Mouse (Mus musculus): ENCODE results near the gene Camk2g.
"Not testable (repeated sequence)": the region's sequence is repeated elsewhere in the genome, so short reads cannot be mapped to it uniquely, and the experiment has no call there.

The Camk2g gene

DNA sequence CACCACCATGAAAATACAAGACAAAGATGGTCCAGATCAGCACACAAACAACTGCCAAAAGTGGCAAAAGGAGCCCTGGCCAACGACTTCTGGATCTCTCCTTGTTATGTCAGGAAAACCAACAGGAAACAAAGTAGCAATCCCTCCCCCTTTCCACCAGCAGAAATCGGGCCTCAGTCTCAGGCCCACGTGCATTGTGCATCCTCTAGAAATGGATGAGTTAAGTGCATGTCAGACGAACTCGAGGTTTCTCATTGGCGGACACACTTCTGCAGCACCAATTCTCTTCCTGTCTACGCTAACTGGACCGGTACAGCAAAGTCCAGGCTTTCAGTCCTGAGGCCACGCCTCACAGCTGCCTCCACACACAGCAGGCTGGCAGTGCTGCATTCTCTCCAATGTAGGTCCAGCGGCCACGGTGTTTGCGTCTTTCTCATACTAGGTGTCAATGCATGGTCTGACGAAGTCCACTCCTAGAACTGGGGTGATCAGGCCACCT lies 57.9 kb downstream of the Camk2g start:
- no peak for DNase-seq

DNA sequence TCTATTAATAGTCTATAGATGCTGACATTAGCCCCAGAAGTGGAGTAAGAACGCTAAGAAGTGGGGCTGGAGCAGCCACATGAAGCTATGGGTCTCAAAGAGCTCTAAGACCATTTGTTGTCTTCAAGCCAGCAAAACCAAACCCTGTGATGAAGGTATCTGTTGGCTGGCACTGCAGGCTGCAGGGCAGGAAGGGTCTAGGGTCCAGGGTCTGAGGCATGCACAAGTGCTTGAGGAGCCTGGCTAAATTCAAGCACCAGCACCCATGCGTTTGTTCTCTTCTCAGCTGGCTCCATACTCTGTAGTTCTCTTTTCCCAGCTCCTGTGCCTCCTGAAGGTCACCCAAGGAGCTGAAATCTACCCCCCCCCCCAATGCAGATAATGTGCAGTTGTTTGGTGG lies 58.8 kb downstream of the Camk2g start:
- DNase-seq = no peak

DNA sequence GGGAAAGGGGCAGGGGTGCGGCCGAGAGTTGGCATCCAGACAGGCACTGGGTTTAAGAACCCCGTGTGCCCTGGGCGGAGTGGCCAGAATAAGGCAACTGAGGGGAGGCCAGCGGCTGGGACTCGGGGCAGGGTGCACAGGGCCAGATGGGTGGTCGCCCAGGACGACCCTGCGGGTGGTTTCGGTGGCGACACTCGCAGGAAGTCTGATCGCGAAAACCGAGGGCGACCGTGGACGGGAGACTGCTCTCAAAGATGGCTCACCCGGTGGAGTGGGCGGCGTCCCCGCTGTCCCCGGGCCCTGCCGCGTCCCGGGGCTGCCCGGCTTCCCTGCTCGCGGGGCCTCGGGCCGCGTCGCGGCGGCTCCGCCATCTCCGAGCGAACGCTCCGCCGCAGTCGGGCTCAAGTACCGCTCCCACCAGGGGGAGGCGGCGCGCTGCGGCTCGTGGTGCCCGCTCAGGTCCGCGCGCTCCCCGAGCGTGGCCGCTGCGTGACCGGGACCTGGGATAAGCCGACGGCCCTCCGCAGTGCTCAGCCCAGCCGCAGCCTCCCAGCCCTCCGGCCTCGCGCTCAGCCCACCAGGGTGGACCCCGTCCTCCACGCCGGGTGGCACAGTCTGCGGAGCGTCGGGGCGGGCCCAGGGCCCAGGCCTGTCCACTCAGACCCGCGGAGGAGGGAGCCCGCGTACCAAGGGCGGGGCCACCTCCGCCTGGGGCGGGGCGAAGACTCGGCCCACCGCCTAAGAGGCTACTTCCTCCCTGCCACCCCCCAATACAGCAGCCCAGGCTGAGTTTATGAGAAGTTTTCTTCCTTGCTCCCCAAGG lies 59.7 kb downstream of the Camk2g start, which contains the start of gene Ndst2:
Ndst2 (minus strand) TSS at position 611 of the 823 bp plus-strand sequence.
- peak; percentile 93 for DNase-seq

DNA sequence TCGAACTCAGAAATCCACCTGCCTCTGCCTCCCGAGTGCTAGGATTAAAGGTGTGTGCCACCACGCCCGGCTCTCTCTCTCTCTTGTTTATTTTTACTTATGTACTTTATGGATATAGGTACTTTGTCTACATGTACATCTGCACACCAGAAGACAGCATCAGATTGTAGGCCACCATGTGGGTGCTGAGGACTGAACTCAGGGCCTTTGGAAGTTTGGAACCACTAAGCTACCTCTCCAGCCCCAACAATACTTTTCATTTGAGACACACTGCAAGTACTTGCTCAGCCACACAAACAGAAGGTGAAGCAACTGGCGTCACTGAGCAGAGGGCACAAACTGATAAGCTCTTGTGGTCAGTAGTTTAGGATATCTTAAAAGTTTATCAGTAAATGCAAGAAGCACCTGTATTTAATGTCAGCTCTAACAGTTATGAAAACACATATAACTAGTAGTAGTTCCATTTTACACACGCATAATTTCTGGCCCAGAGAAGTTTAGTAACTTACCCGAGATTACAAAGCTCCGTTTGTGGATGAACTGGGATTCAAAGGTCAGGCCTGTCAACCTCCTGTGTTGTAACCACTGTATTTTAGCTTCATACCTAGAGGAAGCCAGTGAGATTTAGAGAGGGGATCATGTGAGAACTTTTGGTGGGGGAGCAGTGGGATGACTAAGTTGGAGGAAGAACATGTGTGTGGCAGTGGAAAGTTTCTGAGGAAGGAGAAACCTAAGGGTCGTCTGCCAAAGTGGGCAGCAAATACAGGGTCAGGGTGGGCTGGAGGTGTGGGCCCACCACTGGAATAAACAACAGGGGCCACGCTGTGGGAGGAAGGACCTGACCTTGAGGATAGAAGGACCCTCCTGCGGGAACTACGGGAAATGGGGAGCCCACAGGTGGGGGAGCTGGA lies 60.6 kb downstream of the Camk2g start:
- peak; percentile 28 for DNase-seq

DNA sequence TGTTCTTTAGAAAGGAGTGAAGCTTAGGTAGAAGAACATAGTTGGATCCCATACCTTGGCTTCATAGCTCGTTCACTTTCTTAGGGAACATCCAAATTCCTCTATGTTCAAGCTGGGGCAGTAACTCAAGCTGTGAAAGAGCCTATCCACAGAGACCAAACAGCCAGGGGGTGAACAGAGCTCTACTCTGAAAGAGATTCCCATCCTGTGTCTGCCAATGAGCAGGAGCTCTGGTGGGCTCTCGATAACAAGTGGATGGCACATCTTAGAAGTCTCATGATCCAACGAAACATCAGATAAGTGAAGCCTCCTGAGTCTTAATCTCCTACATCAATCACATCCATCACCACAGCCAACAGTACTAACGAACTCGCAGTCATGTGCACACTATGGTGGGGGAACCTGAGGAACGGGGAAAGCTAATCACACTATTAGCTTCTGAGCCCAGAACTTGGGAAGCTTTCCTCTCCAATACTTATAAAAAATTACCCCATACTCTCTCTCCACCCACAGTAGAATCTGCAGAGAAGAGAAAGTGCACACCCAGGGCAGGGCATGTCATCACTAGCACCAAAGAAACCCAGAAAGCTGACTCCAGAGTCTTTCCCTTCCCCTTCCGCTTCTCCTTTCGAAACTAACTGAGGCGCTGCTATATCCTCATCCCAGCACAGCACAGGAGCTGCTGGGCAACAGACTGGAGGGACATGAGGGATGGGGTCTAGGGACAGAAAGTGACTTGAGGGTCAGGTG lies 62.9 kb downstream of the Camk2g start:
- no peak for DNase-seq

DNA sequence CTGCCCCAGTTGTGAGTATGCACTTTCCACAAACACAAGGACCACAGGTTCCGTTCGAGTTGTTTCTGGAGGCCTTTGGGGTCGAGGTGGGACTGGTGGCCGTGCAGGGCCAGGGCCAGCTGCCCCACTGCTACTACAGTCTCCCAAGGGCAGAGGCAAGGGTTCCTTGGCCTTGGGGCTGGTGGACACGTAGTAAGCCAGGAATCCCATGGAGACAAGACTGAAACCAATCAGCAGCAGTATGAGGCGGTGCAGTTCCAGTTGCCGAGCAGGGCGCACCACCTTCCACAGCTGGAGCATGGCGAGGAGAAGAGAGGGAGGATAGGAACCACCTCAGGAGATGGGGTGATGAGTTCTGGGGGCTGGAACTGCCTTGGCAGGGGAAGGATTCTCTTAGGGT lies 64.0 kb downstream of the Camk2g start:
- no peak for DNase-seq

DNA sequence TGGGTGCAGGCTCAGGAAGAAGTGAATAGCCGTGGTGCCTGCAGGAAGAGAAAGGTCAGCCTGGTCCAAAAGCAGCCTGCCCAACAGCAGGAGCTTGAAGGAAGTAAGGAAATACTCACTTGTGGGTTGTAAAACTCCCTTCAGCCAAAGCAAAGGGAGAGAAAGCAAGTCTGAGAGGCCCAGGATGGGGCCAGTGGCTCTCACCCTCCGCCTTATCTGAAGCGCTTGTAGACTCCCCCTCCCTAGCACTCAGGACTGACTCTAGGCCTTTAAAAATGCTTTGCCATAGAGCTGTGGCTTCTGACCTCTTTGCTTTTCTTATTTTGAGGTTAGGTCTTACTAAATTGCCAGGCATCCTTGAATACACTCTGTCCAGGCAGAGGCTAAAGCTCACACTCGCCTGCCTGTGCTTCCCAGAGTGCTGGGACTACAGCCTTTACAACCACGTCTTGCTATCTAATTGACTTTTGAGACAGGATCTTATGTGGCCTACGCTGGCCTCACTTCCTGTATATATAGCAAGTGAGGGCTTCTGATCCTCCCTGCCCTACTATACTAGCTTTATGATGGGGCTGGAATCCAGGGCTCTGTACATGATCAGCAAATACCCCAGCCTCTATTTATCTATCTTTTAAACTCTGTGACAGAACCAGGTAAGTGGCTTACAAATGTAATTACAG lies 68.1 kb downstream of the Camk2g start:
- DNase-seq = no peak

DNA sequence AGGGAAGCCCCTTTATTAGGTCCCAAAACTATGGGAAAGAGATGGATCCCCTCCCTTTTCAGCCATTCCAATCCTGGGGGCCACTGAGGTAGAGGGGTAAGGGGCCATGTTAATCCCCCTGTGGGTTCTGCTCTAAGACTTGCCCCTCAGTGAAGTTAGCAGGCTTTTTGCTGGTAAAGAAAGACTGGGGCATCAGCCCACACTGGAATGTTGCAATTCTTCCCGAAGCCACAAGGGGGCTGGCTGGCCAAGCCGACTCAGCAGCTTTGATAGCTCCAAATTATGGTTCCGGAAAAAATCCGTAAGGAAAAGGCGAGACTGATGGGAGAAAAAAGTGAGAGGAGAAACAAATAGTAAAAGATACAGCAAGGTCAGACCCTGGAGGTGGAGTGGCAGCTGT lies 69.8 kb downstream of the Camk2g start:
- DNase-seq = peak; percentile 74

DNA sequence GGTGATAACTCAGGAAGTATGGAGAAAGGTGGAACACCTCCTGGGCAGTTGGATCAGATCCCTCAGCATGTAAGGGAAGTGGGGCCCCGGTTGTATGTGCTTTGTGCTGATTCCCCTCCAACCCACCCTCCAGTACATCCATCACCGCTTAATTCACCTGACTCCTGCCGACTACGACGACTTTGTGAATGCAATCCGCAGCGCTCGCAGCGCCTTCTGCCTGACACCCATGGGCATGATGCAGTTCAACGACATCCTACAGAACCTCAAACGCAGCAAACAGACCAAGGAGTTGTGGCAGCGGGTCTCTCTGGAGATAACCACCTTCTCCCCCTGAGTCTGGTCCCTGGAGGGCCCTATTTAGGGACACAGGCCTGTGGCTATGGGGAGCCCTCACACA lies 70.9 kb downstream of the Camk2g start:
- DNase-seq = no peak

DNA sequence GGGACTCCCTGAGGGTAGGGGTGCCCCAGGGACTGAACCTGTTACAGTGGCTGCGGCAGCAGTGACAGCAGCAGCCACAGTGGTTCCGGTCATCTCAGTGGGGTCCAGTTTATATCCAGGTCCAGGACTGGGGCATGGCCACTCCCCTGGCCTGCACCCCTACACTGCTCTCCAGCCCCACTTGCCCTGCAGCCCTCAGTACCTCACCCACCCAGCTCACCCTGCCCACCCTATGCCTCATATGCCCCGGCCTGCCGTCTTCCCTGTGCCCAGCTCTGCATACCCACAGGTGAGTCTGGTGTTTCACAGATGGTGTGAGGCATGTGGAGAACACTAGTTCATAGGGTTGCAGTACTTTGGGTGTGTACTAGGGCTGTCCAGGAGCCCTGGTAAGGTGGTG lies 72.5 kb downstream of the Camk2g start:
- no peak for DNase-seq

DNA sequence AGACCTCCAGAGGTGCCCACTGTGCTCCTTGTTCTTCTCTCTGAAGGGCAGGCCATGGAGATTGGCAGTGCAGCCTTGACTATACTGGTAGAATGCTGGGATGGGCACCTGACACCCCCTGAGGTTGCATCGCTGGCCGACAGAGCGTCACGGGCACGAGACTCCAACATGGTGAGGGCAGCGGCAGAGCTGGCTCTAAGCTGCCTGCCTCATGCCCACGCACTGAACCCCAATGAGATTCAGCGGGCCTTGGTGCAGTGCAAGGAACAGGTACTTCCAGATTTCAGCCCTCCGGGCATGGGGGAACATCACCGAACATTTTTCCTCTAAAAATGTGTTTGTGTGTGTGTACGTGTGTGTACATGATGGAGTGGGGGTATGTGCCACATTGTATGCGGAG lies 74.1 kb downstream of the Camk2g start:
- DNase-seq = no peak

DNA sequence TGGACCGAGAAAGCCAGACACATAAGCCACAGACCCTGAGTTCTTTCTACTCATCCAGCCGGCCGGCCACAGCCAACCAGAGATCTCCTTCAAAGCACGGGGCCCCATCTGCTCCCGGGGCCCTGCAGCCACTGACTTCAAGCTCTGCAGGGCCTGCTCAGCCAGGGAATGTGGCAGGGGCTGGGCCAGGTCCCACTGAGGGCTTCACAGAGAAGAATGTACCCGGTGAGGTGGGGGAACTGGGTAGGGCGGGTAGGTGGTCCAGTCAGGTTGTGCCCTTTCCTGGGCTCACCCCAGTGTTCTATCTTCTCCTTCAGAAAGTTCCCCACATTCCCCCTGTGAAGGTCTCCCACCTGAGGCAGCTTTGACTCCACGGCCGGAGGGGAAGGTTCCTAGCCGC lies 75.4 kb downstream of the Camk2g start:
- no peak for DNase-seq

DNA sequence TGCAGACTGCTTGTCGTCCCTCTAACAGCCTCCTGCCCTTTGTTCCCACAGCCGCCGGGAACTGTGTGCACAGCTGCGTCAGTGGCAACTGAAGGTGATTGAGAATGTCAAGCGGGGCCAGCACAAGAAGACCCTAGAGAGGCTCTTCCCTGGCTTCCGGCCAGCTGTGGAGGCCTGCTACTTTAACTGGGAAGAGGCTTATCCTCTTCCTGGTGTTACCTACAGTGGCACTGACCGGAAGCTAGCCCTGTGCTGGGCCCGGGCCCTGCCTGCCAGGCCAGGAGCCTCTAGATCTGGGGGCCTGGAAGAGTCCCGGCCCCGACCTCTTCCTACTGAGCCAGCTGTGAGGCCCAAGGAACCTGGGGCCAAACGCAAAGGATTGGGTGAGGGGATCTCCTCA lies 80.1 kb downstream of the Camk2g start:
- no peak for DNase-seq

DNA sequence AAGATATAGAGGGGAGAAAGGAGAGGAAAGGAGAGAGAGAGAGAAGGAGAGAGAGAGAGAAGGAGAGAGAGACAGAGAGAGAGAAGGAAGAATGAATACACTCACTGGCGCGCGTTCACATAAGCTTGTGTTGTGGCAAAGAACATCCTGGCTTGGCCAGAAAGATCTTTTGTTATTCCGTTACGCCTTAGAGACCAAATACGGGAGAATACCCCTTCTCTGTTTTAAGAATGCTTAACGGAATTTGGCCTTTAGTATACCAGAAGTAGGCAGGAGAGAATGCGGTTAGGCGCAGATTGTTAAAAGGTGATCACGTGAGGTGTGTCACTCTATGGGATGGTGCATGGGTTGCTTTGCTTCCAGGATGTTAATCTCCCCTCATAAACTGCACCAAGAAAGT lies 85.6 kb downstream of the Camk2g start:
- no peak for DNase-seq

DNA sequence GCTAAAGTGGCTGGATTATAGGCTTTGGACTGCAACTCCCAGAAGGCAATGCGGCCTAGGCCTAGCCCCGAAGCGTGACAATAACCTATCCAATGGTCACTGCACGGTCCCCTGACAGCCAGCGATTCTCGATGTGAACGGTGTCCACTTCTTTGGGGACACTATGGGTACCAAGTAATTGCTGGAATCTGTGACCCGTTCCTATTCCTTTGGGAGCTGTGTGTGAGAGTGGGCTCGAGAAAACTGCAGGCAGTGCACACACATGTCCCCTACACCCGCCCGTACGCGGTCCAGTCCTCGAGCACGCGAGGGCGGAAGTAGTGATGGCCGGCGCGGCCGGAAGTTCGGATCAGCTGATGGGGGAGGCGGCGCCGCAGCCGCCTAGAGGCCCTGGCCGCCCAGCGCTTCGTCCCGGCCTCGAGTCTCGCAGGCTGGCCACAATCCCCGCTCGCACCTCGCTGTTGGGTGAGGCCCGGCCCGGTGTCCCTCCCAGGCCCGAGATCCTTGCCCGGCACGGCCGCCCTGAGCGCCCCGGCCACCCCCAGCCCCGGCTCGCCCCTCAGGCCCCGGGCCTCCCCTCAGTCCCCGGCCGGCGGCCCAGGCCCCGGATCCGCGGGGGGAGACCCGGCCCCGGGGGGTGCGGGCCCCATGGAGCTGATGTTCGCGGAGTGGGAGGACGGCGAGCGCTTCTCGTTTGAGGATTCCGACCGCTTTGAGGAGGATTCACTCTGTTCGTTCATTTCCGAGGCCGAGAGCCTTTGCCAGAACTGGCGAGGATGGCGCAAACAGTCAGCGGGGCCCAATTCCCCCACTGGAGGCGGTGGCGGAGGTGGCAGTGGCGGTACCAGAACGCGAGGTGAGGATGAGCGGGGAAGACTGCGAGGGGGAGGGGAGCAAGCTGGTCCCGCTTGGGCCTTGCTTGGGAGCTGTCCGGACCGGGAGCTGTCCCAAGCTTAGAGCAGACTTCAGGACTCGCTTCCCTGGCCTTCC lies 86.4 kb downstream of the Camk2g start, which contains the start of gene Zswim8:
Zswim8 (plus strand) TSS at position 352 of the 990 bp plus-strand sequence.
- DNase-seq = peak; percentile 94

DNA sequence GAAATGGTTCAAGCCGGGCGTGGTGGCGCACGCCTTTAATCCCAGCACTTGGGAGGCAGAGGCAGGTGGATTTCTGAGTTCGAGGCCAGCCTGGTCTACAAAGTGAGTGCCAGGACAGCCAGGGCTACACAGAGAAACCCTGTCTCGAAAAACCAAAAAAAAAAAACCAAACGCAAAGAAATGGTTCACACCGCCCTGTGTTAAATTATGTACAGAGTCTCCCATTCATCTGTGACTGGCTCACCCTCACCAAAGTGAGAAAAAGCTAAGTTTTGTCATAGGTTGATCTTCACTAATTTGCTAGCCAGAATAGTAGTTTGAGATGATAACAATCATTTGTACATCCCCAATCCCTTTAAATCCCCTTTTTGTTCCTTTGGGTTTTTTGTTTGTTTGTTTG lies 90.4 kb downstream of the Camk2g start:
- DNase-seq = not testable (repeated sequence)

DNA sequence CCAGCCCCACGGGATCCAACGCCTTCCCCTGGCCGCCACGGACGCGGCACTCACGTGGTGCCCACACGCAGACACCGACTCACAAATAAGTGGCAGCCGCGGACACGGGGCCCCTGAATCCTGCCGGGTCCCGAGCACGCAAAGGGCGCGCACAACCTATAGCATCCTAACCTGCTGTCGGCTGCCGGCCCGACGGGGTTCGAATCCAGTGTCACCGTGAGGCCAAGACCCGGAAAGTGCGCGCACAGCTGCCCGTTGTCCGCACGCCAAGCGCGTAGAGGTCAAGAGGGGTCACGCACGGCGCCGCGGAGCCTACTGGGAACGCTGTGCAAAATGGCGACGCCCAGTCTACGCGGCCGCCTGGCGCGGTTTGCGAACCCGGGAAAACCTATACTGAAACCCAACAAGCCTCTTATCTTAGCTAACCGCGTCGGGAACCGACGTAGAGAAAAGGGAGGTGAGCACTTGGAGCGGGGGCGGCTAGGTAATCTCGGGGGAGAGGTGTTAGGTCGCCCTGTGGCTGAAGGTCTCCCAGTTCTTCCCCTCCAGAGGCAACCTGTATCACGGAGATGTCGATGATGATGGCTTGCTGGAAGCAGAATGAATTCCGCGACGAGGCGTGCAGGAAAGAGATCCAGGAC lies 91.0 kb downstream of the Camk2g start, which contains the start of gene Chchd1:
Chchd1 (plus strand) TSS at position 266 of the 641 bp plus-strand sequence.
- peak; percentile 93 for DNase-seq

DNA sequence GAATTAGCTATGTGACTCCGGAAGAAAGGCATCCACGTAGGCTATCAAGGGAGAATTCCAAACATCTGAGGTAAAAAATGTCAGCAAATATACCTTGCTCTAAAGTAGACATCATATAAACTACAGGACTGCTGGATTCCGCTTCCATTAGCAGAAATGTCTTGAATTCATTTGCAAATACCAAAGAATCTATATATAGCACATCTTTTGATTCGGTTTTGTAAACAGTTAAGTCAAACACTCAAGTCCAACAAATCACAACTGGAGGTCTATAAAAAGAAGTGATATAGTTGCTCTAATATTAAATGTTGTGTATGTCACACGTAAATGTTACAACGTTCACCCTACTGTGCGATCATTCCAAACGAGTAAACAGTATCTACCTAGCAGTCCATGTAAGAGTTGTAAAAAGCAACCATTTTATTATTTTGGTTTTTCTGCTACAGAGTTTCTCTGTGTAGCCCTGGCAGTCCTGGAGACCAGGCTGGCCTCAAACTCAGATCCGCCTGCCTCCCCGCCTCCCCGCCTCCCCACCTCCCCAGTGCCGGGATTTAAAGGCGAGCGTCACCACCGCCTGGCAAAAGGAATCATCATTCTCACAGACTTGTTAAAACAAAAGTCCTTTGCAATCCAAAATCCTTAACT lies 91.7 kb downstream of the Camk2g start:
- no peak for DNase-seq

DNA sequence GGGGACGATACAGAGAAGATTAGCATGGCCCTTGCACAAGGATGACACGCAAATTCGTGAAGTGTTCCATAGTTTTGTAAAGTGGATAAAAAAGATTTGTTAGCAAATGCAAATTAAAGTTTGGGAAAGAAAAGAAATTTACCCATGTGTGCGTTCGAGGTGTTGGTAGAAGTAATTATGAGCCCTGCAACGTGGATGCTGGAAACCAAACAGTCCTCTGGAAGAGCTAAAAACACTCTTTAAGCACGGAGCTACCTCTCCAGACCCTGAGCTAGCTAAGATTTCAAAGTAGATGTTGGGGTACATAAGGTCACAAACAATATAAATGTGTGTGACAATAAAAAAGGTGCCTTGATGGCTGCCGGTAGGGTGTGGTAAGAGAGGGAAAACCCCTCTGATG lies 92.3 kb downstream of the Camk2g start:
- no peak for DNase-seq

DNA sequence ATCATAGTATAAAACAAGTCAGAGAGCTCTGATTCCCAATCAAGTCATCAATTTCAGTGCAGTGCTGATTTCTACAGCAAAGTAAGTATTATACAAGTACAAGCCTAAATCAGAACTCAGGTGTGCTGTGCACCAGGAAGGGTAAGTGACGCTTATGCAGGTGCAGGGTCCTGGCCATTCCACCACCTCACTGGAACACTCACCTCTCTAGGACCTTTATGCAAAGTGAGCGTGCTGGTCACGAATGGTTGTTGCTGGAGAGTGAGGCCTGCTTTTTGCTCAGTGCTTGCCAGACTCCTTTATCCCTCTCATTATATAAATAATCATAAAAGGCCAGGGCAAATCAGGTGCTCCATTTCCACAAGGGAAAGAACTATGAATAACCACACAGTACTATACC lies 93.5 kb downstream of the Camk2g start:
- no peak for DNase-seq

Data from kidney, postnatal 14 days (tissue).